Mouse (Mus musculus) CD4-positive, CD25-positive, alpha-beta regulatory T cell, adult 4 months (primary cell): ENCODE measurements around the gene Alox5. TPM values are rescaled to one million over a fixed set of nuclear protein-coding genes. Genes with fewer than 3 reads are reported as not detected.

Experiments
- ATAC-seq: one replicate; pipeline ENCODE4 v1.8.0; 2017
- polyA plus RNA-seq, 2 experiments: library from polyadenylated mRNA; unstranded; fragments of 100-300 nt; shearing (Covaris generic); gene quantifications; one replicate each; pipeline ENCODE4 v1.2.1; 2017

Gene Alox5
- polyA plus RNA-seq, 2 experiments from 2014 or later, result not detected

DNA sequence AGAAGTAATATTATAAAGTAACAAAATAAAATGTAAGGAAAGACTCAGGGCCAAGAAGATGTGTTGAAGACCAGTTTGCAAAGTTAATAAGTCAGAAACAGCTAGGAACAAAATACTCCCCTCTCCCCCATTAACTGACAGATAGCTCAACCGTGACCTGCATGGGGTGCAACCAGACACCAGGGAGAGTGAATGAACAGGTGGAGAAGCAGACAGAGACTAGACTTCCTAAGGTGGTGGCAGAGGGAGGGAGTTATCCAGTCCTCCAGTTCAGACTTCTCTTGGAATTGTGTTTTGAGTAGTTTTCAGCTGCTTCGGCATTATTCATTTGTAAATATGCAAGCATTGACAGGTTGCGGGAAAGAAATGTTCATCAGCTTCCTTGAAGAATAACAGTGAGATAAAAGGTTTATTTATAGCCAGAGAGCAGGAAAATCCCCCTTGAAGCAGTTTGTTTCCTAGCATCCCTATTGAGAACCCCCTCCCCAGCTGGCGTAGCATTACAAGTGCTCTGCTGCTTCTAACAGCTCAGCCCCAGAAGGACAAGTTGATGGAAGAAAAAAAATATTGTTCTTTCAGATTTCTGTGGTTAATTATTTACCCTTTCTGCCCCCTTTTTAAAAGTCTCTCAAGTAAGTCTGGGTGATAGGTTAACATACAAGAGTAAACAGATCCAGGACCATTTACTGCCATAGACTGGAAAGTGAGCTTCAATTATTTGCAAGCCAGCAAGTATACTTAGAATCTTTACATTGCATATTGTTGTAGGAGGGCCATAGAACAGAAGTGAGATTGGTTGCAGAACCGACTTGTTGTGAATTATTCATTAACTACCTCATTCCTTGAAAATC lies 75.6 kb downstream of the Alox5 start:
- ATAC-seq, result no peak

DNA sequence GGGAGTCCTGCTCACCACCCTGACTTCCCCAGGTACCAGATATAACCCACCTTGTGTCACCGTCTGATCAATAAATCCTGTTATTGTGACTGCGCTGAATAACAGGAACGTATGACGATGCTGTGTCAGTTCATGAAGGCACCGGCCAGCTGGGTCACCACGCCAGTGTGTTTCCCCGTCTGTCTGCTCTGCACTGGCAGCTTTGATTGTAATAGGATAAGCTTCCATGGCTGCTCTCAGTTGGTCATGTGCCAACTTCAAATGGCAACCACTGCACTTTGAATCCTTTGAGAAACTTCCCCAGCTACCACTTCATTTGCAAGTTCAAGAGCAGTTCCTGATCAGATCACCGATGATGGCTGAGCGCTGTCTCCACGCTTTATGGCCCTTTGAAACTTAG lies 77.4 kb downstream of the Alox5 start:
- ATAC-seq, result no peak

DNA sequence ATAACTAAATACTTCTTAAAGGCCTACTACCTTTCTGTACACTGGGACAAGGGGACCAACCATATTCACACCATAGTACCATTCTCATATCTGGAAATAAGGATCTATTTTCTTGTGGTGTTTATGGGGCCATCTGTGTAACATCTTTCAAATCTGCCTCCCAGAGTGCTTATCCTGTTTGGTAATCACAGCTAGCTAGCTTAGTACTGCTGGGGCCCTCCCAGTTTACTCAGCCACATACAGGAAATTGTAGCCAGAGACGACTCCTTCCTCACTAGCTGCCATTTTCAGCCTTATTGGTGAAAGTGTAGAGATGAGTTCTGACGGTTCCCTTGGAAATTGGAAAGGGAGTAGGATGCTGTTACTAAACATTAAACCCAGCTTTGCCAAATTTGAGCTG lies 79.4 kb downstream of the Alox5 start:
- ATAC-seq, result no peak

DNA sequence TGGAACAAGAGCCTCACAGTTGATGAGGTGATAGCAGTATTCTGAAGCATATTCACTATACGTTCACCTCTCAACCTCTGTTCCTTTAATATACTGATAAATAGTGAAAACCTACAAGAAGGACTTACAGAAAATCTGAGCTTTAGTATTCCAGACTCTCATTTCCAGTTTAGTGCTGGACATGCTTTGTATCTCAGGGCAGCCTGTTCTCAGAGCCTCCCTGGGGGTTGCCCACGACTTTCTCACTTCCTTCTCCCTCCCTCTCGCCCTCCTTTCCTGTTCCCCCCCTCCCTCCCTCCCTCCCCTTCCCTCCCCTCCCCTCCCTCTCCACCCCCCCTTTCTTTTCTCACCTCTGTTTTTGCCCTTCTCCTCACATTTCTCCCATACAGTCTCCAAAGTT lies 80.8 kb downstream of the Alox5 start:
- ATAC-seq, result no peak

DNA sequence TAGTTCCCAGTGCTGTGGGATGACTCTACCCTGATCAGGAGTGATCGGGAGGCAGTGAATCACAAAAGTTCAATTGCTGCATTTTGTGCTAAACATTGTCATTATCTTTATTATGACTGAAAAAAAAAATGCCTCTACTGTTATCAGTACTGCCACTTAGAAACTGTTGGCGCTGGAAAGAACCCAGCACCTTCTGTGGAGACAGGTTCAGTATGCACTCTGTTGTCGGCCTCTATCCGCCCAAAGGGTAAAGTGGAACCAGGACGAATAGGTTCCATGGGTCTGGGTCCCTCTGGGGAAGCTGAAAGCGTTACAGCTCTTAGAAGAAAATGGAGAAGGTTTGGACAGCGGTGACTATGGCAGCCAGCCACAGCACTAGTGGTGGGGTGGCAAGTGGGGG lies 82.1 kb downstream of the Alox5 start:
- no peak for ATAC-seq

DNA sequence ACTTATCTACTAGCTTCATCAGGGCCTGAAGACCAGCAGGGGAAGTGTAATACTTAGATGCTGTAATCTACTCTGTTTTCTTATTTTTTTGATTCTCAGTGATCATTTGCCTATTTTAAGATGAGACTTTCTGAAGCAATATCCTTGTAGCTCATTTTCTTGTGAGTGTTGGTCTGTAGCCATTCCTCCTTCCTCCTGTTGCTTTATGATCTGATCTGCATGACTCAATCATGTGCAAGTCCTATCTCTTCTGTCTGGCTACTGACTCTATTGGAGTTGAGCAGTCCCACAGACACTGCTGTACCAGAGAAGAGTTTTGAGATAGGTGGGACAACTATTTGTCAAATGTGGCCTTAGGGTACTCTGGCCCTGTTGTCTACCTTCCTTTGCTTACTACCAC lies 86.4 kb downstream of the Alox5 start:
- no peak for ATAC-seq

DNA sequence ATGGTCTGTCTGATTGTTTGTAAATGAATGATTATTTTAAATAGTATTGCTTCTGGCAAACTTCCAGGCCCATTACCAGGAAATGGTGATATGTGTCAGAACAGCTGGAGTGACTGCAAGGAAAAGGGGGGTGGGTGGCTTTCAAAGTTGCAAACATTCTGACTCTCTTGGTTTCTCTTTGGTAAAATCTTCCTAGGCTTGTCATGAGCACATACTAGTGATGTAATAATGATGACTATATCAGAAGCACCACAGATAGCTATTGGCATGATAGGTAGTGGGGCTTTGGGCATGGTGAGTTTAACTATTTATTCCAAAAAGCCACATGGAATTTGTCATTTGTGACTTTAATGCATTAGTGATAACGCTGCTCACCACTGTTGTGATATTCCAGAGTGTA lies 86.8 kb downstream of the Alox5 start:
- no peak for ATAC-seq

DNA sequence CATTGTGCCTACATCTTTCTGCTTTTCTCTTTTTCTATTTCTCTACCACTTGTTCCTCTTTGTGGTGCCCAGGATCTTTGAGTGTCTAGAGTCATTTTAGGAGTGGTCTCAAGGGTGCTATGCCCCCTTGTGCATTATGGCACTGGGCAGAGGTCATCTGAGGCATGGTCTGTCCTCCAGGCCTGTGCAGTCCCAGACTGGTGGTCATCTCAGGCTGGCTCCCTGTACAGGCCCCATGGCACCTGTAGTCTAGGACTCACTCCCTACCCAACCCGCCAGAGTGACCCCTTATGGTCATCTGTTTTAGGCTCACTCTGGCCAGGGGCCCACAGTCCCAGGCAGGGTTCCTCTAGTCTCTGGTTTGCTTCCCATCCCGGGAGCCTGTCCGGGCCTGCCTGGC lies 89.5 kb downstream of the Alox5 start:
- ATAC-seq, result no peak

DNA sequence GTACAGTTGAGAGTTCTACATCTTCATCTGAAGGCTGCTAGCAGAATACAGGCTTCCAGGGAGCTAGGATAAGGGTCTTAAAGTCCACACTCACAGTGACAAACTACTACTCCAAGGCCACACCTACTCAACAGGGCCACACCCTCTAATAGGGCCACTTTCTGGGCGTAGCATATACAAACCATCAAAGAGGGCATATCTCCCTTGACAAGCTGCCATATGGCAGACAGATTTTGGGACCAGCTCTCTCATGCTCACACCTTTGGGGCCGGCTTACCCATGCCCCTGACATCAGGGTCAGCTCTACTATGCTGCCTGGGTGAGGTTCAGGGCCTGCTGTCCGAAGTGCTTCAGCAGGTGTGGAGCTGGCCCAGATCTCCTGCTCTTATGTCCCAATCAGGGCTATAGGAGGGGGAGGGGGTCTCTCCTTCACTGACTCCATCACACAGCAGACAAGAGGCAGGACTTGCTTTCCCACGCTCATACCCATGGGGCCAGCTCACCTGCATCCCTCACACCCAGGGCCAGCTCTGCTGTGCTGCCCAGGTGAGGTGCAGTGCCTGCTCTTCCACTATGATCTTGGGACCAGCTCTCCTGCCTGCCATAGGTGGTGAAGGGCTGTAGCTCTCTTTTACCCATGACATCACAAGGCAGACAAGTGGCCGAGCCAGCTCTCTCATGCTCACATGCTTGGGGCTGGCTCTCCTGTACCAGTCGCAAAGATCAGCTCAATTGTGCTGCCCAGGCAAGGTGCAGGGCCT lies 90.6 kb downstream of the Alox5 start:
- no peak for ATAC-seq

DNA sequence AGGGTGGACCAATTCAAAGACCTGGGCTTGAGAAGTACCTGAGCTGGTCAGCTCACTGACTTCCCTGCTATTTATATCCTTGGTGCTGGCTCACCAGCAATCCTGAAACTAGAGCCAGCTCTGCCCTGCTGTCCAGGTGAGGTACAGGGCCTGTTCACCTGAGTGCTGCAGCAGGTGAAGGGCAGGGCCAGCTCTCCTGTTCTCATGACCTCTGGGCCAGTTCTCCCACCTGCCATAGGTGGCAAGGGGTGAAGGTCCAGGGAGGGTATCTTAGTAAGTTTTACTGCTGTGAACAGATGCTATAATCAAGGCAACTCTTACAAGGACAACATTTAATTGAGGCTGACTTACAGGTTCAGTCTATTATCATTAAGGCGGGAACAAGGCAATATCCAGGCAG lies 91.2 kb downstream of the Alox5 start:
- no peak for ATAC-seq

DNA sequence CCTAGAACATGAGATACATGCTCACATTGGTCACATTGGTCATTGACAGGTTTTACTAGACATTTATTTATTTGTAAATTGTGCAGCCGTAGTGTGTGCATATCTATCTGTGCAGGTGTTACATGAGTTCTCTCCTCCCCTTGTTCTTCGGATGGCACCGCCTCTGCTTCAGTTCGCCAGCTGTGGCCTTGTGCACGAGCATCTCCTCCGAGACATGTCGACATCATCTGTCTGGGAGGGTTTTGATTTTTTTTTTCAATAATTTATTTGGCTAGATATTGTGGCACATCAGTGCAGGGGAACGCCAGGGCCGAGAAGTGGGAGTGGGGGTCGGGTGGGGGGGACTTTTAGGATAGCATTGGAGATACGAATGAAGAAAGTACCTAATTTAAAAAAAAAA lies 93.0 kb downstream of the Alox5 start:
- ATAC-seq, result no peak

DNA sequence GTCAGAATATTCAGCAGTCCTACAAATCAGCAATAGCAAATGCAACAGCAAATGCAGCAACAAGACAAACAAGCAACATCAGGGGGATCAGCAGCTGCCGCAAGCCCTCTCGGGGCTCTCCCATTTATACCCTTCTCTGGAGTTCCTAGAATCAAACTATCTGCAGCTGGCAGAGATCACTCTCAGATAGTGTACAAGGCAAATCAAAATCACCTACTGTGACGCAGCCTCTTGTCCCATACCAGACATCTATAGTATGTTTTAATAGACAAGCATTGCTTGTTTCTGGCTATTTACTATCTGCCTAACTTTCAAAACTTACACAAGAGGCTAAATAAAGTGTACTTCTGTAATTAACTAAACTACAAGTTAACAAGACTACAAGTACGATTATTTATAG lies 99.0 kb downstream of the Alox5 start:
- no peak for ATAC-seq

DNA sequence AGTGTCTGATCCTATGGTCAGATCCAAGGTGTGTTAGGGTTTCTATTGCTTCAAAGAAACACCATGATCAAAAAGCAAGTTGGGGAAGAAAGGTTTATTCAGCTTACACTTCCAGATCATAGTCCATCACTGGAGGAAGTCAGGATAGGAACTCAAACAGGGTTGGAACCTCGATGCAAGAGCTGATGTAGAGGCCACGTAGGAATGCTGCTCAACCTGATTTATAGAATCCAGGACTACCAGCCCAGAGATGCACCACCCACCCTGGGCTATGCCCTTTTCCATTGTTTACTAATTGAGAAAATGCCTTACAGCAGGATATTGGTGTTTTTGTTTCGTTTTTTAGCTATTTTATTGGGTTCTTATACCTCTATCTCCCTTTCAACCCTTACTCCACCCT lies 99.5 kb downstream of the Alox5 start:
- ATAC-seq, result no peak

Other genes with a start within 250 kb of the Alox5 start
- gene Zfand4, start 197.0 kb downstream of the Alox5 start, polyA plus RNA-seq, result under 1 TPM; 0.52 to 0.97 TPM
- gene March8, start 123.2 kb downstream of the Alox5 start, polyA plus RNA-seq, result under 1 TPM; 0.40 to 0.86 TPM
- not detected for gene Olfr211, start 27.9 kb upstream of the Alox5 start, polyA plus RNA-seq
- gene Olfr212, start 45.3 kb upstream of the Alox5 start, polyA plus RNA-seq, result not detected
- gene Olfr213, start 77.3 kb upstream of the Alox5 start, polyA plus RNA-seq, result not detected
- under 1 TPM in 1 of 2 experiments, not detected in 1; 0.77 TPM for gene Gm5580, start 90.0 kb upstream of the Alox5 start, polyA plus RNA-seq
- not detected for gene Olfr214, start 93.1 kb upstream of the Alox5 start, polyA plus RNA-seq
- not detected for gene Olfr215, start 123.0 kb upstream of the Alox5 start, polyA plus RNA-seq
- 10 to 100 TPM; 24.6 to 27.0 TPM for gene Zfp422, start 167.8 kb upstream of the Alox5 start, polyA plus RNA-seq
- not detected for gene Depp1, start 189.4 kb upstream of the Alox5 start, polyA plus RNA-seq
- gene Rassf4, start 212.8 kb upstream of the Alox5 start, polyA plus RNA-seq, result 1 to 10 TPM; 3.2 to 5.1 TPM